Mouse (Mus musculus) left cerebral cortex, adult 11 months (tissue): ENCODE measurements around the gene Trappc11.
"Not testable (repeated sequence)": the region's sequence is repeated elsewhere in the genome, so short reads cannot be mapped to it uniquely, and the experiment has no call there.

Experiments used
- DNase-seq: peaks from one replicate; pipeline ENCODE4 v3.0.0; 2022; ENCODE audit warnings: low spot score

The Trappc11 gene

DNA sequence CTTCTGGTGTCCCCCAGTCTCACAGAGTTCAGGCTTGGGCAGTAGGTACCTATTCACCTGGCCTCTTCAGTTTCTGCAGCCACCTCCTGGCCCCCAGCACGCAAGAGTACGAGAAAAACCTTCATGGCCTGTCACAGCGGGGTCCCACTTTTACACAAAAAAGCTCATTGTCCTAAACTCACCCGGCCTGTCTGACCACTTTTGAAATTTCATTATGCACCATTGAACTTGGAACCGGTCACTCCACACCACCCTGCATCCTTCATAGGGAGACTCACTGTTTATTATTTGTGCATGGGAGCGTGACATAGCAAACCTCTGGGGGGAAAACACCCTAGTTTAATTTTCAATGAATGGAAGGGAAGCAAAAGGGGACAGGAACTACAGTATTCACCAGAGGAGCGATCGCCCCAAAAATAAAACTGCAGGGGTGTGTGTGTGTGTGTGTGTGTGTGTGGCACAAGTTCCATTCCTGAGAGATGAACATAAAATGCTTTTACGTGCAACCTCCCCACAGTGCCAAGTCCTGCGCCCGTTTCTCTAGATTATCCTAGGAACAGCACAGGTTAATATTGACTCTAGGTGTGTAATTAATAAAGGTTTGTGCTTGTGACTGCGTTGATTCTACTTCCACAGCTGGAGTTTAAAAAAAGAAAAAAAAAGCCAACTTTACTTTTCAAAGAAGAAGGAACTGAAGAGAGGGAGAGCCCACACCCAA, 50.8 kb downstream of the Trappc11 start:
- no peak for DNase-seq

GRCm38 (mm10) chr8:47480039-47480438, 53.2 kb downstream of the Trappc11 start:
- no peak for DNase-seq

DNA sequence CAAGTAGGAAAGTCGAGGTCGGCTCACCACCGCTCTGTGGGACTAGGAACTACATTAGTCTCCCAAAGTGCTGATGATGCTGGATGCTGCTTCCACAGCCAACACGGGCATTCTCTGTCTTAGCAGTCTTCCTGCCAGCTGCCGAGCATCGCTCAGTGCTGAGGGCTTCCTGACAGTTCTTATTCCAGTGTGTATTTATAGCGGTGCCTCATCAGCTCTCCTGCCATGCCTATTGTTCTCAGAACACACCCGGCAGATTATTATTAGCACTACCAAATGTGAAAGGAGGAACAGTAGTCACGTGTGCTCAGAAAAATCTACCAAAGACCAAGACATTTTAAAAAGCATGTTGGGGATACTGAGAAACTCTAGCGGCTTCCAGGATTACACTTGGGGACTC, 71.6 kb downstream of the Trappc11 start:
- DNase-seq: peak; percentile 55

- no peak for DNase-seq
Measured at GRCm38 (mm10) chr8:47459216-47459749, 74.0 kb downstream of the Trappc11 start.

DNA sequence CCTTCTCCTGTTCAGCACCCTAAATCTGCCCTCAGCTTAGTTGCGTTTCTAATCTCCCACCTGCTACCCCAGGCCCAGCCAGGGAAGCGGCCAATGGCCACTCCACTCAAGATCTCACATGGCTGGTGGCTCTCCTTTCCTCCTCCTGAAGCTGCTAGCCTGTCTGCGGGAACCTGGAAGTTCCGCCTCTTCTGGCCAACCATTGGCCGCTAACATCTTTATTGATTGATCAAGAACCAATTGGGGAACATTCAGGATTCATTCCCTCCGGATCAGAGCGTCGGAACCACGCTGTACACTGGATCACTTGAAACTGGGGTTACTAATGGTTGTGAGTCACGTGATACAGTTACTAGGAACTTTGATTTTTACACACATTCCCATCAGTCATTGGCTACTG, 74.7 kb downstream of the Trappc11 start:
- no peak for DNase-seq

GRCm38 (mm10) chr8:47449211-47449610, 84.1 kb downstream of the Trappc11 start:
- not testable (repeated sequence) for DNase-seq

DNA sequence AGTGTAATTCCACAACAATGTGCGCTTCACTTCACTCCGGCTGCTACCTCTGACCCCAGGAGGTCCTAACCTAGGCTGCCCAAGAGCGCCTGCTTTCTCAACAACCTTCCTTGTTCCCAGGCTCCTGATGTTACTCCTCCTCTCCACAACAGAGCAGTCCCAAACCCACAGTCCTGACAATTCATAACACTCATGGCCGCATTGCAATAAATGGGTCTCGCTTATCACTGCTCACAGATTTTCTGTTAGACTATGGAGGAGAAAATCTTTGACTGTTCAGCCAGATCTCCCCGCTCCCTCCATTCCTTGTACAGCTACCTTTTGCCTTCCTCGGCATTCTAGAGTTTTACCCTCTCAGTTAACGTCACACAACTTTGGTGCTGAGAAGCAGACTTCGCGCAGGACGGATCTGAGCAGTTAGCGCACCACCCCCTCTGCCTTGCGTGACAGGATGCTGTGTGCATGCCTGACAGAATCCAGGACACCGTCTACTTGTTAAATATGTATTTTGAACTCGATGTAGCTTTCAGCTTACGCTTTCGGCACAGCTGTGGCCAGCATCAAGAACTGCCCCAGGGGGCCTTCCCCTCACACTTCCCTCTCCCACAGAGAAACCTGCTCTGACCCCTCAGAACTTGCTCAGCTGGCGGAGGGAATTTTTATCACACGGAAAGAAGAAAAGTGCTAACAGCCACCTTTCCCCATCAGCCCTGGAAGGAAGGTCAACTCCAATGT, 86.8 kb downstream of the Trappc11 start, which contains the start of gene Stox2:
Gene Stox2 (minus strand): TSS at position 51 of the 735 bp plus-strand sequence.
- DNase-seq: no peak
